Mouse (Mus musculus): Measurements from ENCODE around the gene Foxi2. TPM values are rescaled to one million over a fixed set of nuclear protein-coding genes. Genes with fewer than 3 reads are reported as not detected.

Foxi2 gene
- total RNA-seq, 2 experiments from 2014 or later = not detected

Other genes starting within 250 kb of the Foxi2 start
- not detected in 2 replicates for gene Nps, start 151.6 kb upstream of the Foxi2 start, total RNA-seq (2015; ENCODE audit: low replicate concordance)
- not detected in 2 replicates for gene Nps, start 151.6 kb upstream of the Foxi2 start, total RNA-seq (2017; ENCODE audit: low replicate concordance)
- gene Clrn3, start 118.3 kb downstream of the Foxi2 start, total RNA-seq (2015; ENCODE audit: low replicate concordance) = not detected in 2 replicates
- not detected in 2 replicates for gene Clrn3, start 118.3 kb downstream of the Foxi2 start, total RNA-seq (2017; ENCODE audit: low replicate concordance)
- gene Ptpre, start 127.2 kb downstream of the Foxi2 start, total RNA-seq (2015; ENCODE audit: low replicate concordance) = 10.8 and 13.0 TPM in 2 replicates
- gene Ptpre, start 127.2 kb downstream of the Foxi2 start, total RNA-seq (2017; ENCODE audit: low replicate concordance) = 6.1 and 6.3 TPM in 2 replicates

Measured in erythroid progenitor cell, adult 5-6 weeks (primary cell).